Mouse (Mus musculus) cerebellum, adult 11 months (tissue): ENCODE results near the gene Pdgfa.

Experiments
- DNase-seq: peaks from one replicate; pipeline ENCODE4 v3.0.0; 2022

The Pdgfa gene

GRCm38 (mm10) chr5:138994786-138995720 is 2.1 kb downstream of the Pdgfa start:
- peak; percentile 49 for DNase-seq

GRCm38 (mm10) chr5:138994108-138994785 is 2.9 kb downstream of the Pdgfa start:
- DNase-seq, result peak; percentile 17

GRCm38 (mm10) chr5:138993371-138994107 is 3.6 kb downstream of the Pdgfa start:
- no peak for DNase-seq

- no peak for DNase-seq
Measured at GRCm38 (mm10) chr5:138992611-138993370, 4.4 kb downstream of the Pdgfa start.

GRCm38 (mm10) chr5:138991734-138992133 is 5.4 kb downstream of the Pdgfa start:
- no peak for DNase-seq

GRCm38 (mm10) chr5:138990659-138991380 is 6.3 kb downstream of the Pdgfa start:
- DNase-seq, result peak; percentile 23

- DNase-seq, result no peak
Measured at GRCm38 (mm10) chr5:138989567-138989966, 7.6 kb downstream of the Pdgfa start.

- no peak for DNase-seq
Measured at GRCm38 (mm10) chr5:138988764-138989163, 8.4 kb downstream of the Pdgfa start.

- DNase-seq, result no peak
Measured at GRCm38 (mm10) chr5:138987994-138988393, 9.2 kb downstream of the Pdgfa start.

GRCm38 (mm10) chr5:138981921-138982320 is 15.2 kb downstream of the Pdgfa start:
- DNase-seq, result no peak

- DNase-seq, result no peak
Measured at GRCm38 (mm10) chr5:138980608-138981007, 16.6 kb downstream of the Pdgfa start.

- no peak for DNase-seq
Measured at GRCm38 (mm10) chr5:138979840-138980239, 17.3 kb downstream of the Pdgfa start.

- DNase-seq, result no peak
Measured at GRCm38 (mm10) chr5:138977759-138978158, 19.4 kb downstream of the Pdgfa start.

- no peak for DNase-seq
Measured at GRCm38 (mm10) chr5:138974911-138975485, 22.2 kb downstream of the Pdgfa start.

GRCm38 (mm10) chr5:138973480-138973879 is 23.7 kb downstream of the Pdgfa start:
- DNase-seq, result no peak

- DNase-seq, result no peak
Measured at GRCm38 (mm10) chr5:138971405-138971804, 25.8 kb downstream of the Pdgfa start.

- no peak for DNase-seq
Measured at GRCm38 (mm10) chr5:138970056-138970490, 27.1 kb downstream of the Pdgfa start.

GRCm38 (mm10) chr5:138966033-138966724 is 31.0 kb downstream of the Pdgfa start:
- no peak for DNase-seq

- no peak for DNase-seq
Measured at GRCm38 (mm10) chr5:138965590-138965989, 31.6 kb downstream of the Pdgfa start.

- no peak for DNase-seq
Measured at GRCm38 (mm10) chr5:138956427-138956833, 40.7 kb downstream of the Pdgfa start.

- DNase-seq, result no peak
Measured at GRCm38 (mm10) chr5:138953986-138954385, 43.2 kb downstream of the Pdgfa start.
